Mouse (Mus musculus) brown adipose tissue, adult 24 weeks (tissue): ENCODE results near the gene Vmn2r61. TPM values are rescaled to one million over a fixed set of nuclear protein-coding genes. Genes with fewer than 3 reads are reported as not detected.

Source experiments
- H3K27ac ChIP-seq: fragments of 200-500 bp; replicated peaks from 2 replicates; pipeline ENCODE4 v1.5.1; 2012; ENCODE audit warnings: low read depth, mild to moderate bottlenecking, low read length
- H3K4me1 ChIP-seq: fragments of 200-500 bp; 2 replicates; pipeline ENCODE4 v1.6.1; 2012; ENCODE audit warnings: low read length, mixed read lengths; ENCODE audit not compliant: control insufficient read depth, insufficient read depth, insufficient read length
- H3K4me3 ChIP-seq: fragments of 200-500 bp; 2 replicates; pipeline ENCODE4 v1.5.1; 2012; ENCODE audit warnings: low read depth, mild to moderate bottlenecking, low read length, moderate library complexity; ENCODE audit not compliant: insufficient read depth
- polyA plus RNA-seq: library from polyadenylated mRNA; stranded (reverse); fragments of >200 nt; gene quantifications from 2 replicates; pipeline ENCODE4 v1.2.4, GENCODE M21; 2012; ENCODE audit not compliant: missing spikeins, insufficient read depth, insufficient read length

Vmn2r61 gene
- polyA plus RNA-seq = not detected in 2 replicates

DNA sequence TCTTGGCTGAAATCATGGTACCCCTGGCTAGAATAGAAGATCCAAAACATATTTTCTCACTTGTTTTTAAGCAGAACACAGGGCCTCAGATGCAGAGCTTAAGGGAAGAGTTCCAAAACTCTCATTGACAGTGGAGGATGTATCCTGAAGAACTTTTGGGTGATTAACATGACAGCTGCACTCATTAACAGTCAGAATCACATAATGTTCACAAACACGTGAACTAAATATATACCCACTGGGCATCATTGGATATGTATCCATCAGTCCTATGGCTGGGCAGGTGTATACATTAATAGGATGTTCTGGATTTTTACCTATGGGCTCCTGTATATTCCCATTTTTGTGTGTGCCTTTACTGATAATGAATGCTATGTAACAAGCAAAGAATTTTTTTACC is at the start of gene Vmn2r61:
Vmn2r61 (plus strand) TSS at position 301 of the 400 bp plus-strand sequence.
- no peak within 1 kb of the TSS for H3K4me3 ChIP-seq
- H3K27ac ChIP-seq = no peak within 1 kb of the TSS
- no peaks in the 10 kb centered on the region for H3K4me1 ChIP-seq

Other genes starting within 250 kb of the Vmn2r61 start
- not detected in 2 replicates for gene Vmn2r59, start 201.0 kb upstream of the Vmn2r61 start, polyA plus RNA-seq
- not detected in 2 replicates for gene Vmn2r60, start 152.3 kb upstream of the Vmn2r61 start, polyA plus RNA-seq
- not detected in 2 replicates for gene 4933421I07Rik, start 188.1 kb downstream of the Vmn2r61 start, polyA plus RNA-seq
- 2.8 and 2.9 TPM in 2 replicates for gene Zfp141, start 245.7 kb downstream of the Vmn2r61 start, polyA plus RNA-seq